Mouse (Mus musculus): ENCODE data around the gene Mepe. TPM values are rescaled to one million over a fixed set of nuclear protein-coding genes. Genes with fewer than 3 reads are reported as not detected.

Mepe gene
- not detected in 2 replicates for polyA plus RNA-seq (2012; rRNA removed)

DNA sequence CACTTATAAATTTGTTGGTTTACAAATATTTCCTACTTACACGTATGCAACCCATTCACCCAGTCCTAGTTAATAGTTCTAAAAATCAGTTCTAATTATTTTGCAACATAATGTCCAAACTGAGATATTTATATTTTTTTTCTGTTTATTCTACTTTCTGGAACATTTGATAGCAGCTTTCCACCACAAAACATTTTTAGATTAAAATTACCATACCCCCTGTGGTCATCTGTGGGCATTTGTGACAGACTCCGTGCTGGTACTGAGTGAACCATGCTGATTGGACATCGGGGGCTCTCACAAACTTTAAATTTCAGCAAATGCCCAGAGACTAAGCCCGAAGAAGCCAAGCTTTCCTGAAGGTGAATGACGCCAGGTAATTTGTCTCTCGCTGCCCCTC lies at the start of gene Mepe:
TSS of gene Mepe (plus strand) at position 301 of the 400 bp plus-strand sequence.
- DNase-seq (ENCODE audit: low read depth, low spot score) = no peak
- WGBS = 88% methylated on average over 6 of the region's 6 CpGs

DNA sequence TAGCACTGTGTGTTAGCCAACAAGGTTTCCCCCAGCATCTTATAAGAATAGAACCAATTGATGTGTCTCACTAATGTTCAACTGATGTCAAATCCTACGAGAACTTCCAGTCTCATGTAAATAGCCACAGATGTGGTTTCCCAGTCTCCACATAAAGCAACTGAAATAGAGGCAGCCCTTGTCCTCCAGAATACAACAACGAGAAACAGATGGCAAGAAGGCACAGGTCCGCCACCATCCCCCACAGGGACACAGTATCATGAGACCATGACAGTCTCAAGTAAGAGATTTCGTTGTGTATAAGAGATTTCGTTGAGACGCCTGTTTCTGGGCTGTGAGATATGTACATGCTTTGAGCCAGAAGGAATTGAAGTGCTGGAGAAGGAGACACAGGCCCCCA lies 30.9 kb upstream of the Mepe start:
- no peak for DNase-seq (ENCODE audit: low read depth, low spot score)
- WGBS = 76% methylated on average over 6 of the region's 6 CpGs

DNA sequence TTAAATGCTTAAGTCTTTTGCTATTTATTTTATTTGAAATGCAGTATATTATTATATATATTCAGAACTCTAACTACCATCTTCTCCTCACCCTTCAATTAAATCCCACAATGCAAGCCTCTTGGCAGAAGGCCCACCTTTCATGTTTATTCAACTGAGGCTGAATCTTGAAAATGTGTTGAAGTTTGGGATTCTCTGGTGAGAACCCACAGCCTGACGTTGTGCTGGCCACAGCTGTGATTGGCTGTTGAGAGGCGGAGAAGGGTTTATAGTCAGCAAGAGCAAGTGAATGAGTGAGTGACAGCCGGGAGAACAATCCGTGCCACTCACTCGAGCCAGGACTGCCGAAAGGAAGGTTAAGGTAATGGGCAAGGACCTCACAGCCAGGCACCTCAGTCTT lies 26.1 kb upstream of the Mepe start, which contains the start of gene Ibsp:
TSS of gene Ibsp (plus strand) at position 178 of the 400 bp plus-strand sequence.
- WGBS = 49% methylated on average over 6 of the region's 6 CpGs
- no peak for DNase-seq (ENCODE audit: low read depth, low spot score)

DNA sequence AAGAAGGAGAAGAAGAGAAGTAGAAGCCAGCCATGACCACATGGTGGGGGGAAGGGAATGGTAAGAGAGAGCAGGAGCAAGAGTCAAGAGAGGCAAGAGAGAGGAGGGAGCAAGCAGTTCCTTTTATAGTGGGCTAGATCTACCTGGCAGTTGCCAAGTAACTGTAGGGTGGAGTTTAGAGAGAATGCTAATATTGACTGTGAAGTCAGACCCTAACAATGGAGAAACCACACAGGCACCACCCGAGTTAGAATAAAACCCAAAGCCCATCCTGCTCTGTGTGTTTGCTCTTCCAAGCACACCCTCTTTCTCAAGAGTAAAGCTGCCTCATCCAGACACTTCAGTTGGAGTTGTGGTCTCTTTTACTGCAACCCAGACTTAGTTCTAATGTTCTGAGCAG lies 11.1 kb upstream of the Mepe start:
- no peak for DNase-seq (ENCODE audit: low read depth, low spot score)
- 13% methylated on average over 1 of the region's 1 CpGs for WGBS

DNA sequence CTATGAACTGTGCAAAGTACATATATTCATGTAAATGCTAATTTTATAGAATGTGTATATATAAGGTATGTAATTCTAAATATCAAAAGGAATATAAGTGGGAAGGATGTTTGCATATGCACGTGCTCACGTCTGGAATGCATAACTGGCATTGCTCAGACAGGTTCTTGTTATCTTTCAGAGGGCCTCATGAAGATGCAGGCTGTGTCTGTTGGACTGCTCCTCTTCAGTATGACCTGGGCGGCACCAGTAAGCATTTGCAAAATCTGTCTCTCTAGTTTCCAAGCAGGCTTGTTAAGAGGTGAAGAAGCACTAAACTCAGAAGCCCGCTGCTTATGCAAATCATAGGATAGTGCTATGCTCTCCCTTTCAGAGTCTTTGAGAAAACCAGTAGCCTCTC lies 1.8 kb downstream of the Mepe start:
- WGBS = 51% methylated on average over 4 of the region's 4 CpGs
- DNase-seq (ENCODE audit: low read depth, low spot score) = no peak

DNA sequence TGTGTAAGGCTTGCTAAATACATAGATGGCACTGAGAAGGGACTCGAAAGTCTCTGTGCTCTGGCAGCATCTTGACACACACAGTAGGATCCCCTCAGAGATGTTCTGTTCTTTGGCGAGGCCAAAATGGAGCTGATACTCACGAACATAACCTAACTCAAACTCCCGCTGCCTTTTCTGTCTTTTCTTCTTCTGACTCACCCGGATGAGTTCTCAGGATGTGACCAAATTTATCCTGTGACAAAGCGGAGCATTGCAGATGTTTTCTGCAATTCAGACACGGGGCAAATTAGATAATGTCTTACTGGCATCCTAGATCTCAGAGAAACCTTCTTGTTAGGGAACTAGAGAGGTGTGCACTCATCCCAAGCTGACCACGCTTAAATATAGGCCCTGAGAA lies 2.3 kb downstream of the Mepe start:
- no peak for DNase-seq (ENCODE audit: low read depth, low spot score)
- 78% methylated on average over 8 of the region's 8 CpGs for WGBS

DNA sequence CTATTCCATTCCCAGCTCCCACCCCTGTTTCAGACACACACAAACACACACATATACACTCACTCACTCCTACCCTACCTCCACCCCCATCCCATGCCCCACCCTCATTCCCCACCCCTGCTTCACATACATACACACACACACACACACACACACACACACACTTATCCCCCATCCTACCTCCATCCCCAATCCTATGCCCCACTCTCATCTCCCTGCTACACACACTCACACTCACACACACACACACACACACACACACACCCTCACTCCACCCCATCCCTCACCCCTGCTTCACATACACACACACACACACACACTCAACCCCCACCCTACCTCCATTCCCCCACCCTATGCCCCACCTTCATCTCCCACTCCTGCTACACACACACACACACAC lies 2.7 kb downstream of the Mepe start:
- DNase-seq (ENCODE audit: low read depth, low spot score) = no peak

DNA sequence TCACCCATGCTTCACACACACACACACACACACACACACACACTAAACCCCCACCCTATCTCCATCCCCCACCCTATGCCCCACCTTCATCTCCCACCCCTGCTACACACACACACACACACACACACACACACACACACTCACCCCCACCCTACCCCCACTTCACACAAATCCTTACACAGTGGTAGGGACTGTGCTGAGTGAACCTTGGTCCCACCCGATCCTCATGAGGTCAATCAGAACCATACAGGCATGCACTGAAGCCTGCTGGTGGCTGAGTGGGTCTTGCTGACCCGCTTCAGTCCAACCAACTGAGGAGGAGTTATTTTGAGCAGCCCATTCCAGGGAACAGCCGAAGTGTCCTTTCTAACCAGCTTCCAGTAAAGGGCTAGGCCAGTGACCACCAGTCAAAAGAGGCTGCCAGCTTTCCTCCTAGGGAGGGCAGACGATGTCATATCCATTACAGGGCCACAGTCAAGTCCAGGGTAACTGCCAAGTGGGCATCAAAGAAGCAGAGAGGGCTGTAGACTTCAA lies 3.3 kb downstream of the Mepe start:
- 75% methylated on average over 4 of the region's 4 CpGs for WGBS
- DNase-seq (ENCODE audit: low read depth, low spot score) = no peak

DNA sequence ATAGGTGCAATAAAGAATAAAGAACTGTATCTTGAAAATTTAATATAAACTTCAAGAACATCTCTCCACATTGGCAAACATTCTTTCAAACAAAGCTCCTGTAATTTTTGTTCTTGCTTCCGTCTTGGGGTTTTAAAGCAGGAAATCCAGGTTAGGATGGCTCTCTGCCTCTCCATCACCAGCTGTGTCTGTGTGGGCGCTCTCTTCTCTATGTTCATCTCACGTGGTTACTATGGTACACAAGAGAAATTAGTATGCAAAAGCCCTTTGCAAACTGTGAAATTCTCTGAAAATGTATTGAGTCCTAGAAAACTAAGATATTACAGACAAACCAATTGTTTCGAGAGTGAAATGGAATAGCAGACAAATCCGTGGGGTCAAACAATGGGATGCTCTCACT lies 4.3 kb downstream of the Mepe start:
- 72% methylated on average over 5 of the region's 5 CpGs for WGBS
- no peak for DNase-seq (ENCODE audit: low read depth, low spot score)

DNA sequence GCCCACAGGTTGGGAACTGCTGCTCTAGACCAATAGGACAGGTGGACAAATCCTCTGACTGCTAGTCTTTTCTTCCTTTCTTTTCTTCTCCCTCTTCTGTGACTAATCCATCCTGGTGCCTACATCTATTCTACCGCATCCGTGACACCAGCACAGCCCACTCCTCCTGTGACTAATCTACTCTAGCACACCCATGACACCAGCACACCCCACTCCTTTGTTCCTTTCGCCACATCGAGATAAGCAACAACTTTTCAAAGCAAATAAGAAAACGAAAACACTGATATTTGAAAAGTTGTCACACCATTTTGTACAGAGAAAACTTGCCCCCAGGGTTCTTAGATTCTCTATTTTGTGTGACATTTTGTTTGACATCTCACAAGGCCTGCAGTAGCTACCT lies 5.0 kb downstream of the Mepe start:
- DNase-seq (ENCODE audit: low read depth, low spot score) = no peak
- WGBS = 73% methylated on average over 5 of the region's 5 CpGs

DNA sequence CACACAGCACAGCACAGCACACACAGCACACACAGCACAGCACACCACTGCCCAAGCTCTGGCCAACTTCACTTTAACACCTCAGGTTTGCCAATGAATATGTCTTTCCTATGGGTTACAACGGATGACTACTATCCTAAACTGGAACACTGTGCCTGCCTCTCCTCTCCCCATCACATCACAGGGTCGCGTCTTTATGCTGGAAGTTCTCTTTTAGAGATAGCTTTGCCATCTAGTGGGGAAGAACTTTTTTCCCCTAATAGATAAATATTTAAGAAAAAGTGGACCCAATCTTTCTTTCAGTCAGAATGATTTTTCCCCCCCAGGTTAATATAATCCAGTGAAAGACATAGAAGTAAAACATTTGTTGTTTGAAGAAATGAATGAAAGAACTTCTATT lies 7.2 kb downstream of the Mepe start:
- 45% methylated on average over 3 of the region's 3 CpGs for WGBS
- no peak for DNase-seq (ENCODE audit: low read depth, low spot score)

DNA sequence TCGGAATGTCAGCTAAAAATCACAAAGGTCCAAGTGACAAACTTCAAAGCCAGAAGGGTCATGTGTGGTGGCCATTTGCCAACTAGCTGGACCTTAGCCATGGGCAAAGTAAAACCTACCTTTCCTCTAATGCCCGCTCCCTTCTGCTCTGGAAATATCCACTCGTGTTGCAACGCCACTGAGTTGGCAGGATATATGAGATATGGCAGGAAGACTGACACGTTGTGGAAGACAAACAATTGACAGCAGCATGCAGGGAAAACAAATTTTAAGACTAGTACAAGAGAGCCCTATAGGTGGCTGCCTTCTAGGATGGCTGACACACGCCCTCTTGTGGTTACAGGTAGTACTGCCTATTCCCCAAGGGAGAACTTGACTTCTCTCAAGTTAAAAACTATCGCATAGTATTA lies 8.1 kb downstream of the Mepe start:
- DNase-seq (ENCODE audit: low read depth, low spot score) = peak; percentile 18
- WGBS = 21% methylated on average over 7 of the region's 7 CpGs

DNA sequence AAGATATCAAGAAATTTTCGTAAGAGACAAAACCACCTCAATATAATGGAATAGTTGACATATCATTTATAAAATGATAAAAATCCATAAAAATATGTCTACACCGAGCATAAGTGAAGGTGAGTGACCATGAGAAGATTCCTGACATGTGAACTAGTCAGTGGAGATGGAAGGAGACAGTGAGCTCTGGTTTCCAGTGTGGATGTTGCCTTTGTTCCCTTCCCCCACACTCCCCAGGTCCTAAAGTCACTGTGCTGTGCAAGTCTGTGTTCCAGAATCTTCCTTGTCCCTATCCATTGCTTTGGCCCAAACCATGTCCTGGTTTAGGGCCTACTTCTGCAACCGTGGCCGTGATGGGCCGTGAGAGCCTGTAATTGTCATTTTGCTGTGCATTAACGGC lies 8.5 kb downstream of the Mepe start:
- WGBS = 75% methylated on average over 6 of the region's 6 CpGs
- DNase-seq (ENCODE audit: low read depth, low spot score) = no peak

DNA sequence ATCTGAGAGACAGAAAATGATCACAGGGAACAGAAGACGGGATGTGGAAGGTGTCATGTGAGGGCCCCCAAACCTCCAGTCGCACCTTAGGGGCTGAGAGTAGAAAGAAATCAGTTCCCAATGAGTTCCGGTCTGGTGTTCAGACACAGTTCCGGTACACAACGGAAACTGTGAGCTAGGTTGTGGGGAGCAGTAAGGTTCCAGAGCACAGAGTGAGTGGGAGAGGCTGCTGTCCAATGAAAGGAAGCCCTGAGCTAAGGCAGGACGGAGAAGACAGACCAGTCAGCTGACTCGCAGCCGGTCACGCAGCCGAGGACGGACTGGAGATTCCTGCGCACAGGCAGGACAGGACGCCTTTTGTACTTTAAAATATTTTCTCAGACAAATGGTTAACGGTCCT lies 9.4 kb downstream of the Mepe start:
- WGBS = 82% methylated on average over 14 of the region's 14 CpGs
- no peak for DNase-seq (ENCODE audit: low read depth, low spot score)

DNA sequence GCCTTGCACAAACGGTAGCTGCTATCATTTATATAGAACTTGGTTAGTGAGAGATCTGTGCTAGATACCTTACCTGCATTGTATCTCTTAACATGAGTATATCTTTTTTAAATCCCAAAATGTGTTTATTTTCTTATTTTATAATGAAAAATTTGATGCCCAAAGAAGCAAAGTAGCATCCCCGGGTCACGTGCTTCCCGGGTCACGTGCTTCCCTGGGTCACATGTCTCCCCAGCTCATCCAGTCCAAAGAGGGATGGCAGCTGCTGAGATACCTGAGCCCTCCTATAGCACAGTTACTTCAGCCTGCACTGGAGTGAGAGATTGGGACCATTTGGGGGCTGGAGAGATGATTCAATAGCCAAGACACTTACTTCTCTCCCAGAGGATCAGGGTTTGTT lies 10.8 kb downstream of the Mepe start:
- WGBS = 77% methylated on average over 5 of the region's 5 CpGs

DNA sequence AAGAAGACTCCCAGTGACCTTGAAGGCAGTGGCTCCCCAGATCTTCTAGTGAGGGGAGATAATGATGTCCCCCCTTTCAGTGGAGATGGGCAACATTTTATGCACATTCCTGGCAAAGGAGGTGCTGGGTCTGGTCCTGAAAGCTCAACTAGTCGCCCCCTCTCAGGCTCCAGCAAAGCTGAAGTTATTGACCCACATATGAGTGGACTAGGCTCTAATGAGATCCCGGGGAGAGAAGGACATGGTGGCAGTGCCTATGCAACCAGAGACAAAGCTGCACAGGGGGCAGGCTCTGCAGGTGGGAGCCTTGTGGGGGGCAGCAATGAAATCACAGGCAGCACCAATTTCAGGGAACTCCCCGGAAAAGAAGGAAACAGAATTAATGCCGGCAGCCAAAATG lies 12.4 kb downstream of the Mepe start:
- 73% methylated on average over 4 of the region's 4 CpGs for WGBS
- no peak for DNase-seq (ENCODE audit: low read depth, low spot score)

More for the DNA sequence above, 10.8 kb downstream of the Mepe start:
- DNase-seq (ENCODE audit: low read depth, low spot score) = no peak

DNA sequence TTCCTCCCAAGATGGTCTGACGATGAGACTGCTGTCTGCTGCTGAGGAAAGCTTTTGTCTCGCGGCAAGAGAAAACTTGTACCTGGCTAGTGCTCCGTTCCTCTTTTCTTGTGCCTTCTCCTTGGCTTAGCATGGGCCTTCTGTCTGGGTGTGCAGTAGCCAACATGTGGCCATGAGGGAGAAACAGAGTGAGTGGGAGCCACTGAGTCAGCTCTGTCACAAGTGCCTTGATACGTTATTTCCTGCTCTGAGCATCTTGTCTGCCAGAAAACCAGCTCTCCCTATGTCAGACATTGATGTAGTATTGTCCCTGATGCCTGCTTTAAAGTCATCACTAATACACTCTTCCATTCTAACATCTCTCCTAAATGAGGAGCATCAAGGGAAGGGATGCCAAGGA lies 13.9 kb downstream of the Mepe start:
- no peak for DNase-seq (ENCODE audit: low read depth, low spot score)
- WGBS = 84% methylated on average over 5 of the region's 5 CpGs

DNA sequence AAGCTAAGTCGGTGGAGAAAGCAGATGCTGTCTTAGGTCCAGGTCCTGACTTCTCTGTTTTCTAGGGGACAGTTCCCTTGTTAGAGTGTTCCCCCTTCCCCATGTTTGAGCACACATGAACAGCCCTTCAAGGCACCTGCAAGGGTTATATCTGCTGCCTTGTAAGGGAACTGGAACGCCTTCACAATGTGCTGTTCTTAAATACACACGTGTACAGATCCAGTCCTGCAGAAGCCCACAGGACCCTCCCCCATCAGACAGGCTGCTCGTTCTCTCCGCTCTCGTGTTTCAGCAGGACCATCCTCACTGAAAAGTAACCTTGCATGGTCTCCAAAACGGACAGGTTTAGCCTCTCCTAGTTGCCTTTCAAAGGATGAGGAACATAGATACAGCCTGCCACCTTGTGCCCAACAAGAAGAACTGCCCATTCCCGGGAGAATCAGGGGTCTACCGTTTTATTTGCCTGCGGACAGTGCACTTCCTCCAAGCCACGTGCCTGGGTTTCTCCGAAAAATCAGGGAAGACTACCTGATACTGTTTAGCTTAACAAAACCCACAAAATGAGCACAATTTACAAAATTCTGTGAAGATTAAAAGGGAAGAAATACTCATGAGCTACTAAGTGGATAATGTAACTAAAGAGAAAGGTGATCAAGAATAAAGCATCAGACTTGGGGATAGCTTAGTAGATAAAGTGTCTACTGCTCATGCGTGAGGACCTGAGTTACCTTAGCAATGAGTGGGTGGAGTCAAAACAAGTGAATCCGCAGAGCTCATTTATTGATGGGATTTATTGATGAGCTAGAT lies 14.8 kb downstream of the Mepe start:
- DNase-seq (ENCODE audit: low read depth, low spot score) = no peak
- WGBS = 17% methylated on average over 14 of the region's 14 CpGs

DNA sequence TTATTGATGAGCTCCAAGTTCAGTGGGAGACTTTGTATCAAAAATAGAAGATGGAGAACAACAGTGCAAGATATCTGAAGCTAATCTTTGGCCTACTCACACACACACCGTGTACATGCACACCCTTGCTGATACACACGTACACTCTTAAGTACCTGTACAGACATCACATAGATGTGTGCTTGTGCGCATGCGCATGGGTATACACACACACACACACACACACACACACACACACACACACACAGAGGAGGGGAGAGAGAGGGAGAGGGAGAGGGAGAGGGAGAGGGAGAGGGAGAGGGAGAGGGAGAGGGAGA lies 15.3 kb downstream of the Mepe start:
- 78% methylated on average over 4 of the region's 4 CpGs for WGBS
- DNase-seq (ENCODE audit: low read depth, low spot score) = no peak

DNA sequence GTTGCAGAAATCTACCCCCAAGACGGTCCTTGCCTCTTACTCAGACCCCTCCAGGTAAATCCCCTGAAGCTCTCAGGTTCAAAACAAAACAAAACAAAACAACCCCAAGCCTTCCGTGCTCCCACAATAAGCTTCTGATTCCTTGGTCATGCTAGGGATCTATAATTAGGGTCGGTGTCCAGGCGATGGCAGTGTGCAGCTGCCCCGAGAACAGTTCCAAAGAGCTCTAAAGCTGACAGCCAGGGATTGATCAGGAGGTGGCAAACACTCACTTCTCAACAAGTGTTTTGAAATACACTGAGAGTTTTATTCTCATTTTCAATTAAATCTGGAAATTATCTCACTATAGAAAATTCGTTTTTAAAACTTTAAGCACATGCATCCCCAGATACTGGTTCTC lies 17.8 kb downstream of the Mepe start:
- WGBS = 39% methylated on average over 6 of the region's 6 CpGs
- DNase-seq (ENCODE audit: low read depth, low spot score) = no peak

DNA sequence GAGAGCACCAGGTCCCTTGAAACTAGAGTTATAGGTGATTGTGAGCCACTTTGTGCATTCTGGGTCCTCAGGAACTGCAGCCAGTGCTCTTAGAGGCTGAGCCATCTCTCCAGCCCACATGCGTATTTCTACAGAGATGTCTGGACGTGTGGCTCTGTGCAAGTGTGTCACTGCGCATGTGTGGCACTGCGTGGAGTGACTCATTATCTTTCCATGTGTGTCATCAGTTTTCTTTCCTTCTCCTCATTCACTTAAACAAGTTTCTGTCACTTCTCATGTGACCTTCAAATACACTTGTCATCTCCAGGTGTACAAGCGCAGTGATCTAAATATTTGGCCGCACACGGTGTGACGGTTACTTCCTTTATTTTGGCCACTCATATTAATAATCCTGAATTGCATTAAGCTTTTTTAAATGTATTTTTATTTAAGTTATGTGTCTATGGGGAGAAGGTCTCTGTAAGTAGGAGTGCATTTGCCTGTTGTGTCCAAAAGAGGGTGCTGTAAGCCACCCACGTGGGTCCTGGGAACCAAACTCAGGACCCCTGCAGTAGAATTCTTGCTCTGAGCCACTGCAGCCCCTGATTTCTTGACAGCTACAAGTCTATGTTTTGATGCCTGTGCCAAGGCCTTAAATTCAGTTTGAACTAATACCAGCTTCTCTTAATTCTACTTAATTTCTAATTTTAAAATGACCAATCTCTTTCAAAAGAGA lies 19.6 kb downstream of the Mepe start:
- 72% methylated on average over 9 of the region's 9 CpGs for WGBS
- no peak for DNase-seq (ENCODE audit: low read depth, low spot score)
